Mouse (Mus musculus) cerebellum, postnatal 14 days (tissue): ENCODE results near the gene Dlk1.

Source experiments
- DNase-seq, 2 experiments: peaks; one replicate each; pipeline ENCODE4 v3.0.0; 2021; ENCODE audit warnings: mixed read lengths in 2 of 2

Gene Dlk1

DNA sequence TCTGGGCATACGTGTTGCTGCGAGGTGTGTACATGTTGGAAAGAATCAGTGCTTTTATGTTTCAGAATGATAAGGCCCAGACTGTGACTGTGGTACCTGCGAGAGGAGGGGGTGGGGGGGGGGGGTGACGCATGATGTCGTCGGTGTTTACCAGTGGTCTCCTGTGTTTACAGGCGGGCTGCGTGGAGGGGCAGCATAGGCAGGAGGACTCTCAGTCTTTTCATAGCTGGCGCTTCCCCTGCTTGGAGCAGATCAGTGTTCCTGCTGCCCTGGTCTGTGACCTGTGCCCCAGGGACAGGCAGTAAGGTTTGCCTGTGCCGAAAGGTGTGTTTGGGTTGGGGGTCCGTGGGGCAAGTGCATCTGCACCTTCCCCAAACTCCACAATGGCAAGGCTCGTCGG, at the start of gene Dlk1:
Gene Dlk1, plus strand, starts transcription at position 232 of the 400 bp plus-strand sequence.
- DNase-seq: no peak

DNA sequence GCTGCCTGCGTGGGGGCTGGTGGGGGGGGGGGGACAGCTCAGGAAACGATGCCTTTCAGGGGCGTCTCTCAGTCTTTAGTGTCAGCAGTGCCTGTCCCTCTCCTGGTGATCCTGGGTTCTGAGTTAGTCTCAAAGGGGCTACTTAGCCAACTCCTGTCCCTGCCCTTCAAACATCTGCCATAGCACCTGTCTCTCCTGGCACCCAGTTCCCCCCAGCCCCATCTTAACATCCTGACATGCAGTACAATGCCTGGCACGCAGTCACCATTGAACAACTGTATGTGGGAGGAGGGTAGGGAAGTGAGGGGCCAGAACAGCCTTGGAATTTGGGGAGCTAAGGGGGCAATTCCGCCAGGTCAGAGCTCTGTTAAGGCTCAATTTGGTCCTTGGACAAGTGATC, 49.7 kb upstream of the Dlk1 start:
- no peak for DNase-seq

GRCm38 (mm10) chr12:109403752-109404151, 48.9 kb upstream of the Dlk1 start:
- DNase-seq: no peak

GRCm38 (mm10) chr12:109406018-109406417, 46.6 kb upstream of the Dlk1 start:
- DNase-seq: no peak

- DNase-seq: no peak
These were observed 41.9 kb upstream of the Dlk1 start for GRCm38 (mm10) chr12:109410723-109411122.

DNA sequence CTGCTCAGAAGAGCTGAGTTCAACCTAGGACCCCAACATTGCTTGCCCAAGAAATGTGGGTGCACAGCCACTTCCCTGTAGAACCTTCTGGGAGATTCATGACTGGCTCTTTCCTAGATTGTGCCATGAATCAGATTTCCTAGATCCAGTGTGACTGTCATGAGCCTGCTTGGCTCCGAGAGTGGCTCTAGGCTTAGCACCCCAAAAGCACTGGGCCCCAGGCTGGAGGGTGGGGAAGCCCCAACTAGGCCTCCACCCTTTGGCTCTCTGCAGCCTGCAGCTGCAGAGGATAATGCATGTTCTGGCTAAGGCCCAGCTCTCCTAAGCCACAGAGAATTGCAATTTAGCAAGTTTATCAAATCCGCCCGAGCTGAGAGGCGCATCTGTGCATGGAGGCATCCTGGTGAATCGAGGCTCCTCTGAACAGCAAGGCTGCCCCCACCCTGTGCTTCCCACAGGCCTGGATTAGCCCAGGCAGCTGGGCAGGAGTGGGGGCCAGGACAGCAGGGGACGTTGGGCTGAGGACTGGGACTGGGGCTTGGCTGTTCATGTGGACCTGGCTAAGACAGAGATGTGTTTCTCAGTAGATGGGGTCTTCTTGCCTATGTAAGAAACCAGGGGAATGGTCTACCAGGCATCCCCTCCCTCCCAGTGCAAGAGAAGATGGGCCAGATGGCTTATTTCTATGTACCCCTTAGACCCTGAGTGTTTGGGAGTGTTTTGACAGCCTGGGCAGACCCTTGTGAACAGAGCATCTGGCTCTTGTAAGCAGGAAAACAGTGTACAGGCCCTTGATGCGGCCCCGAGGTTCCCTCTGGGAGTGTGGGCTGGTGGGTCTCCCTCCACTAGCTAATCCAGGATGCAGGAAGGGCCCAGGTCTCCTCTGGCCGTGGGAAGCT, 41.2 kb upstream of the Dlk1 start:
- DNase-seq: no peak

DNA sequence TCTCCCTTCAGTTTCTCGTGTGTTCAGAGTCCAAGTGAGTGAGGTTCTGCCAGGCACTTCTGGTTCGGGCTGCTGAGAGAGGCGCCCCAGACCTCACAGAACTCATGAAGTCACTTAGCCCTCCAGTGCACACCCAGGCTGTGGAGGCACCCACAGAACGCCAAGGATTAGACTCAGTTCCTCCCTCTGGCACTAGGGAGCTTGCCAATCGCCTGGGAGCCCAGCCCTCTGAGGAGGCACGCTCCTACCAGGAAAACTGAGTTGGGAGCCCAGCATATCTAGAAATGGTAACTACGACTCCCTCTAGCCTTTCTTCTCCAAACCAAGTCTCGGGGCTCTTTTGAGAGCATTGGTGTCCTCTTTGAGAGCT, 40.6 kb upstream of the Dlk1 start:
- no peak for DNase-seq

DNA sequence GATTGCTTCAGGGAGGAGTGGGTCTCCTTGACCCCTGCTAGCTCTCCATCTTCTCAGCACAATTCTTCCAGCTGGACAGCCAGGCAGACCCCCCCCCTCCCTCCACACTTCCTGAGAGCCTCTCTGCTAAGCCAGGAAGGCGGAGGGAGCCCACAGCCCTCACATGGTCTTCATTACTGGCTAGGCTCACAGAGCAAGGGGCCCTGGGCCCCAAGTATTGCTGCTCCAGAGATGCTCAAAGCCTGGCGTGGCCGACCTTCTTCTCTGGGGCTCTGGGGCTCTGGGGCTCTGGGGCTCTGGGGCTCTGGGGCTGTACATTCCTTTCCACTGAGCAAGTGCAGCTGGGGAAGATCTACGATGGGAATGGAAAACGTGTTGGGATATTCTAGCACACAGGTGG, 39.9 kb upstream of the Dlk1 start:
- DNase-seq: no peak

- DNase-seq: no peak
These were observed 39.3 kb upstream of the Dlk1 start for GRCm38 (mm10) chr12:109413321-109413720.

DNA sequence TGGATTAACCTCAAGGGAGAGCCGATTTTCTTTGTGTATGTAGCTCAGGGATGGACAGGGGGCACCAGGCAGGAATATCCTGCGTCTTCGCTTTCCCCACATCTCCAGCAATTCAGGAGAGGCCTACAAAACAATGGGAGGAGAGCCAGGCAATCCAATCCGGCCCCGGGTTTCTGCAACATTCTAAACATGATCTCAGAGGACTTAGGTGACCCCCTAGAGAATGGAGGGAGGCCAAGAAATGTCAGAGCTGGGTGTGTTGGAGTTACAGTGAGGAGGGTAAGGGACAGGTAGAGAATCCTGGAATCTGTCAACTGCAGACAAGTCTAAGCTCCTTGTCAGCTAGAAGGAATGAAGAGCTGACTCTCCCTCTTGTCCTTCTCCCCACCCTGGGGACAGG, 35.9 kb upstream of the Dlk1 start:
- no peak for DNase-seq

GRCm38 (mm10) chr12:109417476-109418201, 35.0 kb upstream of the Dlk1 start:
- DNase-seq: no peak

DNA sequence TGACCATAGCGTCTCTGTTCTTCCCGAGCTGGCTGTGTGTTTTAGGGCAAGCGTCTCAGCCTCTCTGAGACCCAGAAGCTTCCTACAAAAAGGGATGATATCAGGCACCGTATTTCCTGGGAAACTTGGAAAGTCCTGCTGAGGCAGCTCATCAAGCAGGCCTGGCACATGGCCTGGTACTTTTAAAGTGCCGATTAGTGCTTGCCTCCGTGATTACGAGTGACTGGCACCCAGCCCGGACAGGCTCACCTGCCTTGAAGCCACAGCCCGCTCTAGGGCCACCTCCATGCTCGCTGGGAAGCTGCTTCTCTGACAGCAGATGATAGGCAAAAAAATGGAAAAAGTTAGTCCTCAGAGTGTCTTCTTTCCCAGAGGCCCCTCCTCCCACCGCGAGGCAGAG, 32.6 kb upstream of the Dlk1 start:
- DNase-seq: peak in 1 of 2 experiments; percentile 40

DNA sequence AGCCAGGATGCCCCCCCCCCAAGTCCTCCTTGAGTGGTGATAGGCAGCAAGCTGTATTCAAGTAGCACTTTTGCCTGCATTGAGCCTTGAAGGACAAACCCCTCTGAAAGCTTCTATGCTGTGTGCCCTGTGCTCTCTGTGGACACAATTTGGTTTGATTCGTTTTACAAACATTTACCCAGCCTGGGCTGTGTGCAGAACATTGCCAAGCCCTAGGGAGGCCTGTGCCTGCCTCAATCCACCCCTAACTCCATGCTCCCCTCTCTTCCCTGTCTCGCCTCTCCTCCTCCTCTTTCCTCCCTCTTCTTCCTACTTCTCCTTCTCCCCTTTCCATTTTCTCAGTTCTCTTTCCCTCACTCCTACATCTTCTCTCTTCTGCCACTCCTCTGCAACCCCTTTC, 29.5 kb upstream of the Dlk1 start:
- no peak for DNase-seq

DNA sequence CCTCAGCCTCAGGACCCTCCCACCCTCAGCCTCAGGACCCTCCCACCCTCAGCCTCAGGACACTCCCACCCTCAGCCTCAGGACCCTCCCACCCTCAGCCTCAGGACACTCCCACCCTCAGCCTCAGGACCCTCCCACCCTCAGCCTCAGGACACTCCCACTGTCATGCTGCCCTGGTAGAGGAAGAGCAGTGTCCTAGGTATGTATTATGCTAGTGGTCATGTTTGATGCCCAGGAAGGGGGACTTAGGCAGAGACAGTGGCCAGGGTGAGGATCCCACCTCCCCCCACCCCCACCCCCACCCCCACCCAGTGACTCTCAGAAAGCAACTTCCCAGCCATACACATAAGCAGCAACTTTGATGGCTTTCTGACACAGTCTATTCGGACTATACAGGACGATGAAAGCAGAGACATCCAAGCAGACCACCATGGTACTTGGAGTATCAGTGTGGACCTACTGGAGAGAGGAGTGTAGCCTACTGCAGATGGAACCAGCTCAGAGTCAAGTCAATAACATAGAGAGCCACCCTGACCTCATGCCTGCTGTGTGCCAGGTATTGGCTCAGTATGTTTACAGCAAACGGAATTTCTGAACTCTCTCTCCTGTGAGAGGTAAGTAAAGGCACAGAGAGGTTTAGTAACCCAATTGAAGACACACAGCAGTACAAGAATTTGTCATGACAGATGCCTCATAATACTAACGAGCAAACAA, 28.8 kb upstream of the Dlk1 start:
- no peak for DNase-seq

DNA sequence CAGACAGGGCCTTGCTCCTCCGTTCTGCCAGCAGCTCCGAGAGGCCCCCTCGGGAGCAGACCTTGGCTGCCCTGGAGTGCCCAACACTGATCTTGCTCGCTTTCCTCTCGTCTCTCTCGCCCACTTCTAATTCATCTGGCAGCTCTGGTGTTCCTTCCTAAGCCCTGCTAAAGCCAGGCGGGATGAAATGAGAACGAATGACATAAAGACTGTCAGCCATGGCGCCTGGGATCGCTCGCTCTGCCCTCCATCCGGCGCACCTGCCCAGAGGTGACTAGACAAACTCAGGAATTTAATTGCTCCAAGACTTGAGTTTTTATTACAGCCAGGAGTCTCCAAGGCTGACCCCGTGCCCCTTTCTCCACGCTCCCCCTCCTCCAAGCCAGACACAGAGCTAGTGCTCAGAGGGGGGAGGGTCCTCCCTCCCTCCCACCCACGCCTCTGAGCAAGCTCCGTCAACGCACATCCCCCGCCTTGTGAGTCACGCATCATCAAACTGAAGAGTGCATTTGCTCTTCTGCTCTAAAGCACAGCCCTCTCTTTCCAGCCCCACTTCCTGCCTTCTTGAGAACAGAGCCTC, 27.8 kb upstream of the Dlk1 start:
- no peak for DNase-seq

GRCm38 (mm10) chr12:109425982-109426381, 26.6 kb upstream of the Dlk1 start:
- no peak for DNase-seq

GRCm38 (mm10) chr12:109432475-109433130, 20.0 kb upstream of the Dlk1 start:
- DNase-seq: no peak

GRCm38 (mm10) chr12:109436367-109436807, 16.2 kb upstream of the Dlk1 start:
- DNase-seq: peak; percentile 30 to 62

- no peak for DNase-seq
These were observed 15.8 kb upstream of the Dlk1 start for GRCm38 (mm10) chr12:109436852-109437251.

DNA sequence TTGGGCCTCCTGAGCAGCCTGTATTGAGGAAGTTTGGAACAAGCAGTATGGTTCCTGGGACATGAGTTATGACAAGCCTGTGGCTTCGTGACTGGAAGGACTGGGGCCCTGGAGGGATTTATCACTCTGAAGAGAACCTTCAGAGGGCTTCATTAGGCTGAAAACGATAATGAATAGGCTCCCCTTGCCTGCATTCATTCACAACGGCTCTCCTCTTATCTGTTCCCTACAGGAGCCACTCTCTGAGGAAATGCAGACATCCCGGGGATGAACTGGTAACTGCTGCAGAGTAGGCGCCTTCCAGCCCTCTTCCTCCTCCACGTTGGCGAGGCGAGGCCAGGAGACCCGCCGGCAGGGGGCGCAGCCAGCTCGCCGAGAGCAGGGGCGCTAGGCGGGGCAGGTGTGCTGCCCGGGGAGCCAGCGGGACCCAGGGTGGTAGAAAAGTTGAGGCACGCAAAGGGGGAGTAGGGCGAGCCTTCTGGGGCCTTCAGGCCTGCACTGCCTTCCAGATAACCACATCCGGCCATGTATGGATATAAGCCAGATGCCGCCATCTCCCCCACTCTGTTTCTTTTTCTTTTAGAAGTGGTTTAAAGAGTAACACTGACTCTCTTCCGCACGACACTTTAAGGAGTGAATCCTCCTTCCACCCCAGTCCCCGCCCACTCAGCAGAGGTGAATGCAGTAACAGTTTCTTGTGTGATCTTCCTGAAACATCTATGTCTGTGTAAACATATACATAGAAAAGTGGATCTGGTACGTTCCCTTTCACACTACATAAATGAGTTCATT, 14.9 kb upstream of the Dlk1 start:
- peak; percentile 70 to 76 for DNase-seq

GRCm38 (mm10) chr12:109438383-109438782, 14.2 kb upstream of the Dlk1 start:
- no peak for DNase-seq

- DNase-seq: no peak
These were observed 12.6 kb upstream of the Dlk1 start for GRCm38 (mm10) chr12:109439974-109440373.
